Mouse (Mus musculus) liver, adult 2 months (tissue): ENCODE measurements around the gene Jagn1. TPM values are rescaled to one million over a fixed set of nuclear protein-coding genes. Genes with fewer than 3 reads are reported as not detected.

ENCODE experiments used
- DNase-seq: peaks from one replicate; pipeline ENCODE4 v3.0.0-alpha.2; 2011; ENCODE audit warnings: low read depth, low spot score; ENCODE audit errors: extremely low read depth
- H3K27ac ChIP-seq: fragments of 200-500 bp; replicated peaks from 2 replicates; pipeline ENCODE4 v1.5.1; 2012; ENCODE audit warnings: low read depth, mild to moderate bottlenecking, control low read depth, inconsistent platforms, low read length; ENCODE audit not compliant: insufficient read depth
- H3K27me3 ChIP-seq: fragments of 200-500 bp; 2 replicates; pipeline ENCODE4 v1.6.1; 2012; ENCODE audit warnings: mild to moderate bottlenecking, moderate library complexity, low read length, inconsistent platforms; ENCODE audit not compliant: control insufficient read depth, insufficient read depth
- H3K36me3 ChIP-seq: fragments of 200-500 bp; 2 replicates; pipeline ENCODE4 v1.6.1; 2012; ENCODE audit warnings: low read length, inconsistent platforms; ENCODE audit not compliant: control insufficient read depth, insufficient read depth
- H3K4me1 ChIP-seq: fragments of 200-500 bp; 2 replicates; pipeline ENCODE4 v1.6.1; 2011; ENCODE audit warnings: low read length; ENCODE audit not compliant: control insufficient read depth, insufficient read depth
- H3K4me3 ChIP-seq: fragments of 200-500 bp; 2 replicates; pipeline ENCODE4 v1.5.1; 2011; ENCODE audit warnings: low read depth, mild to moderate bottlenecking, control low read depth, low read length, moderate library complexity; ENCODE audit not compliant: insufficient read depth
- H3K79me2 ChIP-seq: fragments of 200-500 bp; 2 replicates; pipeline ENCODE4 v1.6.1; 2012; ENCODE audit warnings: inconsistent platforms, mild to moderate bottlenecking, low read length, moderate library complexity; ENCODE audit not compliant: control insufficient read depth, insufficient read depth
- H3K9ac ChIP-seq: fragments of 200-500 bp; 2 replicates; pipeline ENCODE4 v1.6.1; 2012; ENCODE audit warnings: low read depth, mild to moderate bottlenecking, control low read depth, inconsistent platforms, low read length
- CTCF ChIP-seq: fragments of 200-500 bp; IDR thresholded peaks from 2 replicates; pipeline ENCODE4 v1.5.1; 2011; ENCODE audit warnings: low read depth, low read length, control low read depth
- POLR2A ChIP-seq: fragments of 200-500 bp; IDR thresholded peaks from 2 replicates; pipeline ENCODE4 v1.6.1; 2011; ENCODE audit warnings: low read length, control low read depth; ENCODE audit not compliant: insufficient read depth; ENCODE audit errors: extremely low read depth
- WGBS: fragments of 180-500 bp; shearing (Covaris S2); methylation state at CpG from one replicate; pipeline ENCODE4 v1.1.7; 2018; 5-methylcytosine and 5-hydroxymethylcytosine counted together
- polyA plus RNA-seq: library from polyadenylated mRNA; depleted of rRNA; stranded (reverse); fragments of >200 nt; gene quantifications from 2 replicates; pipeline ENCODE4 v1.2.3, GENCODE M21; 2012
- total RNA-seq: library from RNA; depleted of rRNA; stranded (reverse); fragments of >200 nt; gene quantifications from 2 replicates; pipeline ENCODE4 v1.2.3, GENCODE M21; 2014

The Jagn1 gene
- total and polyA plus RNA-seq, 2 experiments: 20.2 to 61.5 TPM

- Histone ChIP-seq H3K79me2 (peaks cover 5% of the 10 kb centered on the region), H3K9ac (no peak overlapping the region), H3K4me3 (no peak overlapping the region), H3K4me1 (peaks cover 21% of the 10 kb centered on the region), H3K36me3 (peaks cover 19% of the 10 kb centered on the region), H3K27me3 (no peaks in the 10 kb centered on the region), H3K27ac (no peak overlapping the region)
- no peak for TF ChIP-seq CTCF
- no peak for TF ChIP-seq POLR2A
- WGBS: 33% methylated on average over 8 of the region's 8 CpGs
- peak; percentile 62 for DNase-seq
Observed at GRCm38 (mm10) chr6:113444207-113444965, 2.0 kb downstream of the Jagn1 start.

- Histone ChIP-seq H3K79me2 (peaks cover 3% of the 10 kb centered on the region), H3K27me3 (no peaks in the 10 kb centered on the region), H3K27ac (no peak overlapping the region), H3K36me3 (peaks cover 19% of the 10 kb centered on the region), H3K4me1 (peaks cover 9% of the 10 kb centered on the region), H3K4me3 (no peak overlapping the region), H3K9ac (no peak overlapping the region)
- no peak for TF ChIP-seq CTCF
- no peak for TF ChIP-seq POLR2A
- no peak for DNase-seq
- 95% methylated on average over 4 of the region's 4 CpGs for WGBS
Observed at GRCm38 (mm10) chr6:113447639-113448038, 5.3 kb downstream of the Jagn1 start.

GRCm38 (mm10) chr6:113451839-113452238, 9.5 kb downstream of the Jagn1 start:
- H3K79me2 ChIP-seq: no peaks in the 10 kb centered on the region
- no peak overlapping the region for H3K27ac ChIP-seq
- H3K27me3 ChIP-seq: no peaks in the 10 kb centered on the region
- WGBS: 70% methylated on average over 2 of the region's 2 CpGs
- H3K4me1 ChIP-seq: no peaks in the 10 kb centered on the region; the same call in none of the 2 replicates
- H3K9ac ChIP-seq: no peak overlapping the region
- TF ChIP-seq CTCF (no peak), POLR2A (no peak)
- no peak overlapping the region for H3K4me3 ChIP-seq
- DNase-seq: no peak
- peaks cover 14% of the 10 kb centered on the region for H3K36me3 ChIP-seq

GRCm38 (mm10) chr6:113455007-113455406, 12.6 kb downstream of the Jagn1 start:
- WGBS: 67% methylated on average over 5 of the region's 5 CpGs
- H3K36me3 ChIP-seq: no peaks in the 10 kb centered on the region

GRCm38 (mm10) chr6:113457952-113458534, 15.7 kb downstream of the Jagn1 start, which contains the start of gene Il17re:
Il17re (plus strand) TSS chr6:113458484.
- Histone ChIP-seq H3K4me1 (no peaks in the 10 kb centered on the region), H3K4me3 (0 out of 2 replicates have a peak within 1 kb of the TSS, but pooled peaks have one; percentile 26), H3K9ac (no peak within 1 kb of the TSS), H3K27ac (no peak within 1 kb of the TSS), H3K79me2 (no peaks in the 10 kb centered on the region), H3K36me3 (no peaks in the 10 kb centered on the region), H3K27me3 (no peaks in the 10 kb centered on the region)
- TF ChIP-seq POLR2A (no peak), CTCF (no peak)
- 75% methylated on average over 10 of the region's 10 CpGs for WGBS
- no peak for DNase-seq

More at GRCm38 (mm10) chr6:113455007-113455406, 12.6 kb downstream of the Jagn1 start:
- no peaks in the 10 kb centered on the region for H3K79me2 ChIP-seq
- no peak overlapping the region for H3K9ac ChIP-seq
- no peaks in the 10 kb centered on the region; the same call in 1 of the 2 replicates for H3K4me1 ChIP-seq
- H3K27me3 ChIP-seq: no peaks in the 10 kb centered on the region
- TF ChIP-seq POLR2A (no peak), CTCF (no peak)
- no peak for DNase-seq
- no peak overlapping the region for H3K4me3 ChIP-seq
- no peak overlapping the region for H3K27ac ChIP-seq
